Mouse (Mus musculus): ENCODE data around the gene Slc38a6. TPM values are rescaled to one million over a fixed set of nuclear protein-coding genes. Genes with fewer than 3 reads are reported as not detected.

Slc38a6 gene
- polyA plus RNA-seq, 1 experiment = 32.7 TPM

DNA sequence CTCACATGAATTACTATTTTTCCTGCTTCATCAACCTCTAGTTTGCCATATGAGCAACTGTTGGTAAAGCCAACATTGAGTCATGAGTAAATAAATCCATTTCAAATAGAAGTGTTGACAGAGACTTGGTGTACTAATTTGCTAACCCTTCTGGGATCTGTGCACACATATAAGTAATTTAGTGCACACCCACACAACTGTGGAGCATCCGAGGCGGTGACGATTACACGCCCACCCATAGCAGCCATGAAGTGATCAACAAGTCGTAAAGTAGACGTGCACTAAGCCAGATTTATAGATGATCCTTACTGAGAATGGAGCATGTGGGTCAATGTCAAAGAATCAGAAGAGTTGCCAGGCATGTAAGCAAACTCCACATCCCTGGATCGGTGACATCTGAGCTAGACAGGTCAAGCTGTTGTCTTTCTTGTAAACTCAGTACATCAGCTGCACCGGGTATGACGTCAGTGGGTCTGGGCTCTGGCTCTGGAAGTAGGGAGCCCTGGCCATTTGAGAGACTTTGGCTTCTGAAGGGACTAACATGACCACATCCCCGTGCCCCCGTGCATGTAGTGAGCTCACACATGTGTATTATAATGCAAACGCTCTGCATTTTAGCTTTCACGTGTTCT is 92.3 kb downstream of the Slc38a6 start:
- Histone ChIP-seq H3K27me3 (ENCODE audit: control insufficient read depth, insufficient read depth, low read length) (no peaks in the 10 kb centered on the region), H3K4me1 (replicated peaks; ENCODE audit: control insufficient read depth, insufficient read depth, low read length) (peaks cover 39% of the 10 kb centered on the region), H3K27ac (ENCODE audit: control insufficient read depth, insufficient read depth, low read length) (no peak overlapping the region), H3K4me3 (ENCODE audit: control insufficient read depth, insufficient read depth, low read length) (no peak overlapping the region), H3K36me3 (ENCODE audit: control insufficient read depth, insufficient read depth, low read length) (no peaks in the 10 kb centered on the region)
- no peak for DNase-seq
- no peak for TF ChIP-seq CTCF (IDR thresholded peaks at IDR 0.05; ENCODE audit: borderline replicate concordance, control insufficient read depth, extremely low read depth, insufficient read depth, low read length, poor library complexity)
- 97% methylated on average over 13 of the region's 13 CpGs for WGBS

DNA sequence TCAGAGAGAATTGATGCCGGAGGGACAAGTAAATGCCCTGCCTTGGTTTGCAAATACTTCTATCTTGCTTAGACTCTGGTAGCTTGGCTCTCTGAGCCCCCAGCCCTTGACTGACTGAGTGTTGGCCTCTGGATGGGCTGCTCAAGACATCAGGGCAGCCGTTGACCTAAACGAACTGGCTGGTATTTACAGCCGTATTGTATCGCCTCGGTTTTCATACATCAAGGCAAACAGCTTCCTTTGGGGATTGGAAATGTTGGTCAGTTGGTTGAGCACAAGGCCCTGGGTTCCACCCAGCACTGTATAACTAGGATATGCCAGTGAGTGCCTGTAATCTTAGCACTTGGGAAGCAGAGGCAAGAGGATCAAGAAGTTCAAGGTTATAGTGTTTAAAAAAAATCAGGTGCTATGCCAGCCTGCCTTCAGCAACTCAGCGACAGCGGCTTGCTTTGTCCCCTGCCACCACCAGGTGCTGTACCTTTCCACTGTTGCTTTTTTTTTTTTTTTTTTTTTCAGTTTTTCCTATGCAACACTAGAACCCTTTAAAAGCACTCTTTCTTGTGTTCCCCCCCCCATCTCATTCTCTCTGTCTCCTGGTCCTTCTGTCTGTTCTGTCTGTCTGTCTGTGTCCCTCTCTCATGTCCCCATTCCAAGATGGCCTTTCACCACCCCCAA is 94.2 kb downstream of the Slc38a6 start:
- DNase-seq = no peak
- H3K4me3 ChIP-seq (ENCODE audit: control insufficient read depth, insufficient read depth, low read length) = no peak overlapping the region
- peak overlapping the region; percentile 99 for H3K27ac ChIP-seq (ENCODE audit: control insufficient read depth, insufficient read depth, low read length)
- H3K4me1 ChIP-seq (replicated peaks; ENCODE audit: control insufficient read depth, insufficient read depth, low read length) = peaks cover 51% of the 10 kb centered on the region
- no peaks in the 10 kb centered on the region for H3K27me3 ChIP-seq (ENCODE audit: control insufficient read depth, insufficient read depth, low read length)
- TF ChIP-seq POLR2A (IDR thresholded peaks at IDR 0.05; ENCODE audit: control insufficient read depth, extremely low read depth, insufficient read depth, low read length, poor library complexity) (no peak), CTCF (IDR thresholded peaks at IDR 0.05; ENCODE audit: borderline replicate concordance, control insufficient read depth, extremely low read depth, insufficient read depth, low read length, poor library complexity) (no peak)
- H3K36me3 ChIP-seq (ENCODE audit: control insufficient read depth, insufficient read depth, low read length) = no peaks in the 10 kb centered on the region
- 75% methylated on average over 8 of the region's 8 CpGs for WGBS

DNA sequence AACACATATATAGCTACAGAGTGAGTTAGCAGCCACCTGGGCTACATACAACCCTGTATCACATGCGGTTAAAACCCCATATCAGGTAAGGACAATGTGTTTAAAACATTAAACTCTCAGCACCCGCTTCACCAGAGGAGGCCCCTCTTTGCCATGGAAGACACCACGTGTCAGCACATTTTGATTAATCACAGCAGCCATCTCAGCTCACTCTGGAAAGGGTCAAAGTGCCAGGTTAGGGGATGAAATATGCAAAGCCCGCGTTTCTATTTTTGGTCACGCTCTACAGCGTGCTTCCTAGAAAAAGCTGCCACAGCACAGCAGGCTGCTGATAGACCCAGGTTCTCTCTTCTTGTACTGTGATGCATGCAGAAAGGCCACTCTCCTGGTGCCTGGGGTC is 94.9 kb downstream of the Slc38a6 start:
- peak overlapping the region; percentile 99 for H3K27ac ChIP-seq (ENCODE audit: control insufficient read depth, insufficient read depth, low read length)
- H3K4me3 ChIP-seq (ENCODE audit: control insufficient read depth, insufficient read depth, low read length) = no peak overlapping the region
- H3K27me3 ChIP-seq (ENCODE audit: control insufficient read depth, insufficient read depth, low read length) = no peaks in the 10 kb centered on the region
- TF ChIP-seq POLR2A (IDR thresholded peaks at IDR 0.05; ENCODE audit: control insufficient read depth, extremely low read depth, insufficient read depth, low read length, poor library complexity) (0 out of 2 replicates have a peak, but pooled peaks have one; percentile 18), CTCF (IDR thresholded peaks at IDR 0.05; ENCODE audit: borderline replicate concordance, control insufficient read depth, extremely low read depth, insufficient read depth, low read length, poor library complexity) (no peak)
- peaks cover 51% of the 10 kb centered on the region for H3K4me1 ChIP-seq (replicated peaks; ENCODE audit: control insufficient read depth, insufficient read depth, low read length)
- WGBS = 44% methylated on average over 7 of the region's 7 CpGs
- H3K36me3 ChIP-seq (ENCODE audit: control insufficient read depth, insufficient read depth, low read length) = no peaks in the 10 kb centered on the region
- peak; percentile 32 for DNase-seq

DNA sequence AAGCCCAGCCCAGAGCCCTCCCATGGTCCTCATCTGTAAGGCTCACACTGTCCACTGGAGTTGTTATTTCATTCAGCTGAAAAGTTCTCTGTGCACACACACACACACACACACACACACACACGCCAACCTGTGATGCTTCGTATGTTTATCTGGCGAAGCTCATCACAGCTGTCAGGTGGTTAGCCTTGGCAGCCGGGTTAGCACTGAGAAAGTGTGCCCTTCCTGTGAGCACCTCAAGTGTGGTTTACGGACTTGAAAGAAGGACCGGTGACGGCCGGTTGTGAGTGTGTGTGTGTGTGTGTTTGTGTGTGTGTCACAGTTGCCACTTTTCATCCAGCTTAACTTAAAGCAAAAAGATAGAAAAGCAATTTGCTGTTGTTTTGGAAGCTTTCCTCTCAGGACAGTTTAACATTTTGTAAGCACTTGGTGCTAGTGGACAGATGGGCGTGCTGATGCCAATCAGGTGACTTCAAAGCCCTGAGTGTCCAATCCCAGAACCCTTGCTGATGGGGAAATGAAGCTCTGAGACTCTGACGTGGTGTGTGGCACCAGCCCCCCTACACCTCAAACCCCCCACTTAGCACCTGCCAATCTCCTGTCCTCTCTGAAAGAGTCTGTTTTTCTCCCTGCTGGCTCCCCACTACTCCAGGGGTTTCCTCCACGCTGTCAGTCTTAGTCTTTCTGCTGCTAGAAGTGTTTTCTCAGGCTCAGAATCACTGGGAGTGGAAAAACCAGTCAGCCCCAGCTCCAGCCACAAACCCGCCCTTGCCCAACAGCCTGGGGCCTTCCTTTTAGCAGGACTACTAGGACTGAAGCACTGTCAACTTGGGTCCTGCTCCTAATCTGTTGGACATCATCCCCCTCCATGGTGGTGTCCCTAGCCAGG is 96.0 kb downstream of the Slc38a6 start:
- DNase-seq = peak; percentile 77
- H3K27ac ChIP-seq (ENCODE audit: control insufficient read depth, insufficient read depth, low read length) = peak overlapping the region; percentile 99
- TF ChIP-seq CTCF (IDR thresholded peaks at IDR 0.05; ENCODE audit: borderline replicate concordance, control insufficient read depth, extremely low read depth, insufficient read depth, low read length, poor library complexity) (no peak), POLR2A (IDR thresholded peaks at IDR 0.05; ENCODE audit: control insufficient read depth, extremely low read depth, insufficient read depth, low read length, poor library complexity) (no peak)
- peaks cover 51% of the 10 kb centered on the region for H3K4me1 ChIP-seq (replicated peaks; ENCODE audit: control insufficient read depth, insufficient read depth, low read length)
- no peak overlapping the region for H3K4me3 ChIP-seq (ENCODE audit: control insufficient read depth, insufficient read depth, low read length)
- 7% methylated on average over 12 of the region's 12 CpGs for WGBS
- no peaks in the 10 kb centered on the region for H3K27me3 ChIP-seq (ENCODE audit: control insufficient read depth, insufficient read depth, low read length)
- no peaks in the 10 kb centered on the region for H3K36me3 ChIP-seq (ENCODE audit: control insufficient read depth, insufficient read depth, low read length)

DNA sequence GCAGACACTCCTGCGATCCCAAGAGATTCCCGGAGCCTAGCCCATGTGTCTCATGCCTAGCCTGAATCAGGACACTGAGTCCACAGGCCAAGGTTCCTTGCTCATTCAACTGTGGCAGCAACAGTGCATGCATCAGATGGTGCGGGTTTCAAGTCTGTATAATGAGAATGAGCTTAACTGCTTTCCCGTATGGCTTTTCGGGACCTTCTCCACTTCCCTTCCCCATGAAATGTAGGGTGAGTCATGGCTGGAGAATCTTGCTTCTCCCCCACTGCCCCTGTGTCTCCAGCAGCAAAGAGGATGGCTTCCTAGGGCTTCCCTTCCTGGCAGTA is 96.6 kb downstream of the Slc38a6 start:
- DNase-seq = no peak
- Histone ChIP-seq H3K27ac (ENCODE audit: control insufficient read depth, insufficient read depth, low read length) (peak overlapping the region; percentile 99), H3K4me1 (replicated peaks; ENCODE audit: control insufficient read depth, insufficient read depth, low read length) (peaks cover 51% of the 10 kb centered on the region), H3K36me3 (ENCODE audit: control insufficient read depth, insufficient read depth, low read length) (no peaks in the 10 kb centered on the region), H3K4me3 (ENCODE audit: control insufficient read depth, insufficient read depth, low read length) (no peak overlapping the region), H3K27me3 (ENCODE audit: control insufficient read depth, insufficient read depth, low read length) (no peaks in the 10 kb centered on the region)
- TF ChIP-seq CTCF (IDR thresholded peaks at IDR 0.05; ENCODE audit: borderline replicate concordance, control insufficient read depth, extremely low read depth, insufficient read depth, low read length, poor library complexity) (no peak), POLR2A (IDR thresholded peaks at IDR 0.05; ENCODE audit: control insufficient read depth, extremely low read depth, insufficient read depth, low read length, poor library complexity) (no peak)
- 83% methylated on average over 5 of the region's 5 CpGs for WGBS

DNA sequence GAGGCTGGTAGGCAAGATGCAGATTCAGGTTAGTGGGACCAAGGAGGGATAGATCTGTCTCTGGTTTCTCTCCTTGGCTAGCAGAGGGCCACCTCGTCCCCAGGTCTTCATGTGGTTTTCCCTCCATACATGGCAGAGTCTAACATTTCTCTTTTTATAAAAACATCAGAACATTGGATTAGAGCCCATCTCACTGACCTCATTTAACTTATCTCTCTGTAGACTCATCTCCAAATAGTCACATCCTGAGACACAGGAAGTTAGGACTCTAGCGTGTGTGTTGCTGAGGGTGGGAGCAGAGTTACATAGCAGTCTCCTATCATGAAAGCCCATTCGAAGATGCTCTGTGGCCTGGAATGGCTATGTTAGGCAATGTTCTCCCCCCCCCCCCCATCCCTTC is 97.3 kb downstream of the Slc38a6 start:
- peak overlapping the region; percentile 99 for H3K27ac ChIP-seq (ENCODE audit: control insufficient read depth, insufficient read depth, low read length)
- no peaks in the 10 kb centered on the region for H3K36me3 ChIP-seq (ENCODE audit: control insufficient read depth, insufficient read depth, low read length)
- WGBS = 8% methylated on average over 3 of the region's 3 CpGs

More for the DNA sequence above, 97.3 kb downstream of the Slc38a6 start:
- Histone ChIP-seq H3K4me1 (replicated peaks; ENCODE audit: control insufficient read depth, insufficient read depth, low read length) (peaks cover 51% of the 10 kb centered on the region), H3K4me3 (ENCODE audit: control insufficient read depth, insufficient read depth, low read length) (no peak overlapping the region), H3K27me3 (ENCODE audit: control insufficient read depth, insufficient read depth, low read length) (no peaks in the 10 kb centered on the region)
- no peak for DNase-seq
- TF ChIP-seq CTCF (IDR thresholded peaks at IDR 0.05; ENCODE audit: borderline replicate concordance, control insufficient read depth, extremely low read depth, insufficient read depth, low read length, poor library complexity) (no peak), POLR2A (IDR thresholded peaks at IDR 0.05; ENCODE audit: control insufficient read depth, extremely low read depth, insufficient read depth, low read length, poor library complexity) (no peak)
